Mouse (Mus musculus) embryonic facial prominence, embryonic 12.5 days (tissue): ENCODE data around the gene Sly. TPM values are rescaled to one million over a fixed set of nuclear protein-coding genes. Genes with fewer than 3 reads are reported as not detected.
"Not testable (repeated sequence)": the region's sequence is repeated elsewhere in the genome, so short reads cannot be mapped to it uniquely, and the experiment has no call there.

Experiments used
- ATAC-seq: fragments of 200-750 bp; cut with Nextera tagmentation; 2 replicates; pipeline ENCODE4 v1.8.0; 2017; ENCODE audit not compliant: insufficient number of reproducible peaks, insufficient read depth, low FRiP score, low TSS enrichment
- H3K27ac ChIP-seq: fragments of 300-500 bp; sonication (generic); 2 replicates; pipeline ENCODE4 v1.5.1; 2016; ENCODE audit warnings: mild to moderate bottlenecking
- H3K27me3 ChIP-seq: fragments of 300-500 bp; sonication (generic); 2 replicates; pipeline ENCODE4 v1.6.1; 2016; ENCODE audit warnings: mild to moderate bottlenecking, moderate library complexity
- H3K36me3 ChIP-seq: fragments of 300-500 bp; sonication (generic); 2 replicates; pipeline ENCODE4 v1.6.1; 2016; ENCODE audit warnings: mild to moderate bottlenecking
- H3K4me1 ChIP-seq: fragments of 300-500 bp; sonication (generic); 2 replicates; pipeline ENCODE4 v1.6.1; 2016
- H3K4me2 ChIP-seq: fragments of 300-500 bp; sonication (generic); replicated peaks from 2 replicates; pipeline ENCODE4 v1.6.1; 2016; ENCODE audit warnings: mild to moderate bottlenecking, moderate library complexity
- H3K4me3 ChIP-seq: fragments of 300-500 bp; sonication (generic); 2 replicates; pipeline ENCODE4 v1.5.1; 2016; ENCODE audit warnings: mild to moderate bottlenecking
- H3K9ac ChIP-seq: fragments of 300-500 bp; sonication (generic); 2 replicates; pipeline ENCODE4 v1.6.1; 2016; ENCODE audit warnings: mild to moderate bottlenecking, moderate library complexity
- H3K9me3 ChIP-seq: fragments of 300-500 bp; sonication (generic); 2 replicates; pipeline ENCODE4 v1.6.1; 2016; ENCODE audit warnings: mild to moderate bottlenecking, moderate library complexity
- WGBS: fragments of 180-500 bp; shearing (Covaris S2); methylation state at CpG from one replicate; pipeline ENCODE4 v1.1.7; 2016; 5-methylcytosine and 5-hydroxymethylcytosine counted together
- polyA plus RNA-seq: library from polyadenylated mRNA; unstranded; fragments of >200 nt; fragmentation: Nextera tagmentation; extraction: Ambion mirVana; gene quantifications from 2 replicates; pipeline ENCODE4 v1.2.1, GENCODE M21; 2016

Sly gene
- polyA plus RNA-seq: not detected in 2 replicates

DNA sequence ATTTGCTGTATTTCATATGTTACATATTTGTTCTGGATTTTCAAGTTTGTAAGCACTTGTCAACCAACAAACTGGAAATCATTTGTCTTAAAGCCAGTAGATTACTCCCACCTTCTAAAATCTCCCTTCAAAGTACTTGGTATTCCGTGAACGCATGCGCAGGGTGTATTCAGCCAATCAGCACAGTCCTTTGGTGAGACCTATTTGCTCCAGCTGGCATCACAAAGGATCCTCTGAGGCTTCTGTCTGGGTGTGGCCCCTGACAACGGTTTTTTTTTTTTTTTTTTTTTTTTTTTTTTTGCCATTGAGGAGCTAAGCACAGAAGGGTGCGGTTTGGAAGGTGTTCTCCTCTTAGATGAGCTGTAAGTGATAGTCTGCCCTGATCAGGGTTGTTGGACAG is at the start of gene Sly:
TSS of gene Sly (plus strand) at position 301 of the 400 bp plus-strand sequence.
- ATAC-seq, H3K27ac ChIP-seq, H3K4me1 ChIP-seq, H3K4me3 ChIP-seq, H3K9me3 ChIP-seq, H3K9ac ChIP-seq, H3K27me3 ChIP-seq, H3K36me3 ChIP-seq, H3K4me2 ChIP-seq: not testable (repeated sequence)
- WGBS: no CpG with 5 or more reads among the region's 5 CpGs
